Mouse (Mus musculus) limb, embryonic 14.5 days (tissue): ENCODE data around the gene Taf5. TPM values are rescaled to one million over a fixed set of nuclear protein-coding genes. Genes with fewer than 3 reads are reported as not detected.

Experiments used
- ATAC-seq: fragments of 200-750 bp; cut with Nextera tagmentation; 2 replicates; pipeline ENCODE4 v1.8.0; 2017; ENCODE audit warnings: low read depth, moderate number of reproducible peaks, moderate TSS enrichment; ENCODE audit not compliant: low FRiP score
- DNase-seq: peaks from one replicate; pipeline ENCODE4 v3.0.0-alpha.2; 2015; ENCODE audit warnings: low spot score
- H3K27ac ChIP-seq: fragments of 300-500 bp; sonication (generic); replicated peaks from 2 replicates; pipeline ENCODE4 v1.5.1; 2014; ENCODE audit warnings: low read depth, mild to moderate bottlenecking, low read length, moderate library complexity, mixed read lengths
- H3K27me3 ChIP-seq: fragments of 300-500 bp; sonication (generic); 2 replicates; pipeline ENCODE4 v1.6.1; 2014; ENCODE audit warnings: low read length, mixed read lengths; ENCODE audit not compliant: control insufficient read depth, insufficient read depth
- H3K36me3 ChIP-seq: fragments of 300-500 bp; sonication (generic); 2 replicates; pipeline ENCODE4 v1.6.1; 2014; ENCODE audit warnings: mild to moderate bottlenecking, low read length, moderate library complexity, mixed read lengths; ENCODE audit not compliant: control insufficient read depth, insufficient read depth
- H3K4me1 ChIP-seq: fragments of 300-500 bp; sonication (generic); 2 replicates; pipeline ENCODE4 v1.6.1; 2014; ENCODE audit warnings: antibody characterized with exemption, low read length, mixed read lengths; ENCODE audit not compliant: control insufficient read depth, insufficient read depth
- H3K4me2 ChIP-seq: fragments of 300-500 bp; sonication (generic); replicated peaks from 2 replicates; pipeline ENCODE4 v1.6.1; 2014; ENCODE audit warnings: low read depth, mild to moderate bottlenecking, low read length, moderate library complexity; ENCODE audit not compliant: severe bottlenecking
- H3K4me3 ChIP-seq: fragments of 300-500 bp; sonication (generic); replicated peaks from 2 replicates; pipeline ENCODE4 v1.5.1; 2014; ENCODE audit warnings: low read length
- H3K9ac ChIP-seq: fragments of 300-500 bp; sonication (generic); 2 replicates; pipeline ENCODE4 v1.6.1; 2014; ENCODE audit warnings: mild to moderate bottlenecking, low read depth, low read length, moderate library complexity; ENCODE audit not compliant: severe bottlenecking
- H3K9me3 ChIP-seq: fragments of 300-500 bp; sonication (generic); 2 replicates; pipeline ENCODE4 v1.6.1; 2016; ENCODE audit warnings: low read length; ENCODE audit not compliant: control insufficient read depth
- POLR2A ChIP-seq: fragments of 200-500 bp; IDR thresholded peaks from 2 replicates; pipeline ENCODE4 v1.8.0; 2012; ENCODE audit warnings: inconsistent platforms, mild to moderate bottlenecking, moderate library complexity, borderline replicate concordance; ENCODE audit not compliant: insufficient read depth, insufficient read length; ENCODE audit errors: extremely low read depth
- WGBS: fragments of 180-500 bp; shearing (Covaris S2); extraction: QIAGEN DNeasy Blood & Tissue Kit; methylation state at CpG from one replicate; pipeline ENCODE4 v1.1.7; 2014; 5-methylcytosine and 5-hydroxymethylcytosine counted together
- polyA plus RNA-seq, 2 experiments: library from polyadenylated mRNA; depleted of rRNA in 1 of 2; stranded (reverse) in 1 of 2; unstranded in 1 of 2; fragments of >200 nt; fragmentation: Nextera tagmentation in 1 of 2; extraction: Ambion mirVana in 1 of 2; gene quantifications; 2 replicates each; pipeline versions ENCODE4 v1.2.1 to v1.2.3; 2012 to 2014

The Taf5 gene
- polyA plus RNA-seq, 2 experiments = 7.9 to 8.1 TPM

GRCm38 (mm10) chr19:47023546-47023945, 44.0 kb upstream of the Taf5 start:
- WGBS = 87% methylated on average over 13 of the region's 13 CpGs
- no peak overlapping the region for H3K9ac ChIP-seq
- H3K4me3 ChIP-seq = no peak overlapping the region
- no peaks in the 10 kb centered on the region for H3K9me3 ChIP-seq
- TF ChIP-seq POLR2A = no peak
- no peak for DNase-seq
- no peak for ATAC-seq
- H3K36me3 ChIP-seq = no peaks in the 10 kb centered on the region
- no peak overlapping the region for H3K27ac ChIP-seq
- no peaks in the 10 kb centered on the region for H3K4me1 ChIP-seq
- no peak overlapping the region for H3K4me2 ChIP-seq
- no peaks in the 10 kb centered on the region for H3K27me3 ChIP-seq

GRCm38 (mm10) chr19:47024954-47025353, 42.6 kb upstream of the Taf5 start:
- no peak for TF ChIP-seq POLR2A

GRCm38 (mm10) chr19:47026513-47026912, 41.0 kb upstream of the Taf5 start:
- DNase-seq (no peak), ATAC-seq (no peak)
- H3K9ac ChIP-seq = no peak overlapping the region
- WGBS = 89% methylated on average over 4 of the region's 4 CpGs
- TF ChIP-seq POLR2A = no peak
- H3K36me3 ChIP-seq = no peaks in the 10 kb centered on the region
- H3K4me2 ChIP-seq = no peak overlapping the region
- no peak overlapping the region for H3K4me3 ChIP-seq
- no peaks in the 10 kb centered on the region for H3K27me3 ChIP-seq
- no peak overlapping the region for H3K27ac ChIP-seq
- no peaks in the 10 kb centered on the region for H3K4me1 ChIP-seq
- no peaks in the 10 kb centered on the region for H3K9me3 ChIP-seq

More at GRCm38 (mm10) chr19:47024954-47025353, 42.6 kb upstream of the Taf5 start:
- H3K4me2 ChIP-seq = no peak overlapping the region
- H3K9me3 ChIP-seq = no peaks in the 10 kb centered on the region
- no peak for ATAC-seq
- H3K9ac ChIP-seq = no peak overlapping the region
- H3K27ac ChIP-seq = no peak overlapping the region
- no peaks in the 10 kb centered on the region for H3K4me1 ChIP-seq
- H3K4me3 ChIP-seq = no peak overlapping the region
- no peak for DNase-seq
- no peaks in the 10 kb centered on the region for H3K36me3 ChIP-seq
- 79% methylated on average over 10 of the region's 10 CpGs for WGBS
- no peaks in the 10 kb centered on the region for H3K27me3 ChIP-seq

- TF ChIP-seq POLR2A = no peak
- Histone ChIP-seq H3K4me1 (no peaks in the 10 kb centered on the region), H3K9ac (no peak overlapping the region), H3K4me2 (no peak overlapping the region), H3K27me3 (no peaks in the 10 kb centered on the region), H3K4me3 (no peak overlapping the region), H3K36me3 (peaks cover 19% of the 10 kb centered on the region), H3K27ac (no peak overlapping the region), H3K9me3 (no peaks in the 10 kb centered on the region)
- 85% methylated on average over 9 of the region's 9 CpGs for WGBS
- ATAC-seq (no peak), DNase-seq (no peak)
These were observed 37.8 kb upstream of the Taf5 start for GRCm38 (mm10) chr19:47029796-47030195.

- TF ChIP-seq POLR2A = no peak
- Histone ChIP-seq H3K9ac (no peak overlapping the region), H3K27me3 (no peaks in the 10 kb centered on the region)
These were observed 35.8 kb upstream of the Taf5 start for GRCm38 (mm10) chr19:47031770-47032169.

GRCm38 (mm10) chr19:47034916-47035315, 32.6 kb upstream of the Taf5 start:
- H3K4me3 ChIP-seq = no peak overlapping the region
- DNase-seq = no peak
- WGBS = 90% methylated on average over 4 of the region's 4 CpGs
- H3K9me3 ChIP-seq = no peaks in the 10 kb centered on the region
- H3K9ac ChIP-seq = no peak overlapping the region
- no peak for TF ChIP-seq POLR2A
- ATAC-seq = no peak
- no peaks in the 10 kb centered on the region for H3K27me3 ChIP-seq
- no peaks in the 10 kb centered on the region for H3K4me1 ChIP-seq
- H3K36me3 ChIP-seq = peaks cover 58% of the 10 kb centered on the region
- no peak overlapping the region for H3K4me2 ChIP-seq
- no peak overlapping the region for H3K27ac ChIP-seq

More at GRCm38 (mm10) chr19:47031770-47032169, 35.8 kb upstream of the Taf5 start:
- DNase-seq (no peak), ATAC-seq (no peak)
- Histone ChIP-seq H3K4me3 (no peak overlapping the region), H3K36me3 (peaks cover 32% of the 10 kb centered on the region), H3K27ac (no peak overlapping the region), H3K4me1 (no peaks in the 10 kb centered on the region), H3K9me3 (no peaks in the 10 kb centered on the region), H3K4me2 (no peak overlapping the region)
- 87% methylated on average over 6 of the region's 6 CpGs for WGBS
